Comparison of ENCODE assay signal across 23 mouse cellular contexts in genomic region chr14:77279143-77279542, GRCm38 (mm10).
DNase-seq lines count a peak whose midpoint lies in the region; ATAC-seq and TF ChIP-seq lines count a peak whose summit lies in the region.
"Had no signal": no experiment of that assay in that cellular context is flagged by ENCODE, and none has a peak within 500 bp of the region (broad histone marks: within the 10 kb centered on the region; RNA-seq: fewer than 3 reads in every experiment).

No protein-coding gene starts in this region.

- H3K27me3 ChIP-seq in hindbrain, embryonic 12.5 days = no peaks in the 10 kb centered on the region
- no peaks in the 10 kb centered on the region for H3K27me3 ChIP-seq in hindbrain, postnatal 0 days (ENCODE audit: insufficient read depth, low read length)
- H3K27me3 ChIP-seq in kidney, embryonic 15.5 days = no peaks in the 10 kb centered on the region
- H3K27me3 ChIP-seq: embryonic facial prominence, embryonic 12.5 days; embryonic facial prominence, embryonic 15.5 days; forebrain, embryonic 12.5 days; hindbrain, embryonic 15.5 days had no signal

- peaks cover 8% of the 10 kb centered on the region for H3K4me1 ChIP-seq in hindbrain, embryonic 12.5 days
- H3K4me1 ChIP-seq in hindbrain, postnatal 0 days (ENCODE audit: insufficient read depth, low read length) = no peaks in the 10 kb centered on the region
- H3K4me1 ChIP-seq in kidney, embryonic 15.5 days = peaks cover 8% of the 10 kb centered on the region; the same call in 1 of the 2 replicates
- H3K4me1 ChIP-seq: embryonic facial prominence, embryonic 12.5 days; embryonic facial prominence, embryonic 15.5 days had no signal

- DNase-seq in hindbrain, postnatal 0 days (ENCODE audit: low spot score) = no peak
- DNase-seq in kidney, adult 11 months = no peak
- peak; percentile 14 for DNase-seq in induced T-regulatory cell, adult 2 months (ENCODE audit: low read depth)
- no peak for DNase-seq in left cerebral cortex, adult 9 months (ENCODE audit: low spot score in 2 of 2)
- DNase-seq: adrenal gland, adult 2 months; adrenal gland, postnatal 14 days; cerebellum, adult 11 months; cerebellum, adult 2 months; cerebellum, adult 9-11 months; cerebellum, postnatal 25 days; gastrocnemius, postnatal 10 days; gastrocnemius, postnatal 36 days; heart, postnatal 36 days had no signal

- 0 out of 2 replicates have a peak overlapping the region, but pooled peaks have one; percentile 44 for H3K27ac ChIP-seq in hindbrain, embryonic 12.5 days
- H3K27ac ChIP-seq in hindbrain, postnatal 0 days = no peak overlapping the region
- peak overlapping the region; percentile 41; the same call in 1 of the 2 replicates for H3K27ac ChIP-seq in kidney, embryonic 15.5 days
- H3K27ac ChIP-seq: embryonic facial prominence, embryonic 12.5 days; embryonic facial prominence, embryonic 15.5 days; forebrain, embryonic 12.5 days; hindbrain, embryonic 10.5 days; hindbrain, embryonic 15.5 days had no signal

- no peaks in the 10 kb centered on the region for H3K36me3 ChIP-seq in hindbrain, embryonic 12.5 days
- no peaks in the 10 kb centered on the region for H3K36me3 ChIP-seq in hindbrain, postnatal 0 days (ENCODE audit: insufficient read depth, low read length)
- H3K36me3 ChIP-seq in kidney, embryonic 15.5 days = no peaks in the 10 kb centered on the region
- H3K36me3 ChIP-seq: embryonic facial prominence, embryonic 12.5 days; embryonic facial prominence, embryonic 15.5 days; forebrain, embryonic 12.5 days; hindbrain, embryonic 10.5 days; hindbrain, embryonic 15.5 days had no signal

- no peak for TF ChIP-seq CTCF in hindbrain, postnatal 0 days (IDR thresholded peaks at IDR 0.05; ENCODE audit: low read depth)

- whole genome bisulfite sequencing in hindbrain, embryonic 12.5 days = 85% methylated on average over 4 of the region's 4 CpGs
- 86% methylated on average over 4 of the region's 4 CpGs for WGBS in hindbrain, postnatal 0 days
- WGBS in kidney, embryonic 15.5 days = 40% methylated on average over 4 of the region's 4 CpGs

- no peak overlapping the region for H3K9ac ChIP-seq in hindbrain, embryonic 12.5 days
- no peak overlapping the region for H3K9ac ChIP-seq in hindbrain, postnatal 0 days (replicated peaks; ENCODE audit: low read length)
- H3K9ac ChIP-seq in kidney, embryonic 15.5 days = no peak overlapping the region
- H3K9ac ChIP-seq: embryonic facial prominence, embryonic 12.5 days; embryonic facial prominence, embryonic 15.5 days; forebrain, embryonic 12.5 days; hindbrain, embryonic 15.5 days had no signal

- H3K9me3 ChIP-seq in hindbrain, embryonic 12.5 days (replicated peaks) = no peaks in the 10 kb centered on the region
- no peaks in the 10 kb centered on the region for H3K9me3 ChIP-seq in hindbrain, postnatal 0 days (ENCODE audit: low read length)
- no peaks in the 10 kb centered on the region for H3K9me3 ChIP-seq in kidney, embryonic 15.5 days (replicated peaks)
- H3K9me3 ChIP-seq: embryonic facial prominence, embryonic 12.5 days; embryonic facial prominence, embryonic 15.5 days; forebrain, embryonic 12.5 days; hindbrain, embryonic 10.5 days; hindbrain, embryonic 15.5 days had no signal

- no peak overlapping the region for H3K4me3 ChIP-seq in hindbrain, embryonic 12.5 days
- no peak overlapping the region for H3K4me3 ChIP-seq in hindbrain, postnatal 0 days (ENCODE audit: low read length)
- no peak overlapping the region for H3K4me3 ChIP-seq in kidney, embryonic 15.5 days (replicated peaks)
- H3K4me3 ChIP-seq: embryonic facial prominence, embryonic 12.5 days; embryonic facial prominence, embryonic 15.5 days; forebrain, embryonic 12.5 days; hindbrain, embryonic 10.5 days; hindbrain, embryonic 15.5 days had no signal

- no peak overlapping the region for H3K4me2 ChIP-seq in hindbrain, embryonic 12.5 days (replicated peaks)
- H3K4me2 ChIP-seq in hindbrain, postnatal 0 days (ENCODE audit: low read depth, low read length) = no peak overlapping the region
- H3K4me2 ChIP-seq in kidney, embryonic 15.5 days = no peak overlapping the region
- H3K4me2 ChIP-seq: embryonic facial prominence, embryonic 12.5 days; embryonic facial prominence, embryonic 15.5 days; forebrain, embryonic 12.5 days; heart, embryonic 11.5 days; hindbrain, embryonic 15.5 days had no signal

- ATAC-seq in hindbrain, embryonic 12.5 days (ENCODE audit: low FRiP score) = no peak
- ATAC-seq in hindbrain, postnatal 0 days = no peak
- peak; percentile 91 for ATAC-seq in kidney, embryonic 15.5 days (replicated peaks; ENCODE audit: low FRiP score)
- ATAC-seq: CD4-positive, CD25-positive, alpha-beta regulatory T cell, adult 4 months; forebrain, embryonic 16.5 days had no signal
